Mouse (Mus musculus) heart, postnatal 36 days (tissue): ENCODE measurements around the gene Sdr39u1. TPM values are rescaled to one million over a fixed set of nuclear protein-coding genes. Genes with fewer than 3 reads are reported as not detected.
A peak's percentile ranks its signal among the peaks of the same experiment; 100 is the strongest.

Source experiments
- DNase-seq, 2 experiments: peaks; one replicate each; pipeline ENCODE4 v3.0.0; 2021 to 2022
- intact Hi-C: fragments of 180-260 bp; cut with DNase I; formaldehyde crosslinking; loops from one replicate; pipeline ENCODE4 v1.15.1; 2025
- total RNA-seq, 2 experiments: library from RNA; stranded (reverse); gene quantifications; 2 replicates each; pipeline ENCODE4 v1.2.3; 2021

Sdr39u1 gene
- total RNA-seq, 2 experiments from 2014 or later, result 109 to 116 TPM

DNA sequence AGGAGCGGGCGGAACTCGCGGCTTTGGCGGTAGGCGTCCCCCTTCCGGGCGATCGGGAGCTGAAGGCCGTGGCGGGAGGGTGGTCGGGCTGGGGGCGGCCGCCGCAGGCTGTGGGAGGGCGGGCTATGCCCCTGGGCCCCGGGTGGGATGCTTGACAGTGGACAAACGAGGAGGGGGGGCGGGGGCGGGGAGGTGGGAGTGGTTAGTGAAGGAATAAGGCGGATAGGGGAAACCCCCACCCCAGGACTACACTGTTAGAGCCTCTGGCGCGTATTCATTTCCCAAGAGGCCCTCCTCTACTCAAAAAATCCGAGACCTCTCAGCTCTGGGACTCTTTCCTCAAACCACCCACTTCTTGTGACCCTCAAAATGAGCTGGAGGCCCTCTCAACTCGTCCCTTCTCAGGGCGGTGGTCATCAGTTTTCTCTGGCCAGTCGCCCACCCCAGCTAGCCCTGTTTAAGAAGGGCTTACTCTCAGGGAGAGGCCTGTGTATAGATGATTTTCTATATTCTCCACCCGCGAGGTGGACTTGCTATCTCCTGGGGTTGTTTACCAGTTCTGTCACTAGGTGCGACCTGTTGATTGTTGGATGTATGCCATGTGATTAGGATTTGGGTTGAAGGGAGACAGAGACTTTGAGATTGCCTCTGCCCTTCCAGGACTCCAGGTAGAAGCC, 14.8 kb downstream of the Sdr39u1 start:
- peak; percentile 34 to 66 for DNase-seq

DNA sequence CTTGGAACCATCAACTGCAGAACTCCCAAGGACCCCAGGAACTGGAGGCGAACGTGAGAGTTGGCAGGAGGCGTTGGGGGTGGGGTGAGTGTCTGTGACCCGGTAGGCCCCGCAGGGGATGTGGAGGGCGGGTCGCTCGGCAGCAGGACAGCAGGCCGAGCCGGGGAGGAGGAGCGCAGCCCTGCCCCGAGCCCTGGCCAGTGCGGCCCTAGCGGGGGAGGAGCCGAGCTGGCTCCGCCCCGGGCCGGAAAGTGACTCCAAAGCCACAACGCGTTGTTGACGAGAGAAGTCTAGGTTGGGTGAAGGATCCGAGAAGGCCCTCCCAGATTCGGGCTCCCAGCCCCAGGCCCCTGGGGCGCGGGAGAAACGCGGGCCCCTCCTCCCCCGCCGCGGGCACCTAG, 15.4 kb downstream of the Sdr39u1 start, which contains the start of gene Khnyn:
TSS of gene Khnyn (plus strand) at position 235 of the 401 bp plus-strand sequence.
- DNase-seq, result peak; percentile 90 to 93
- intact Hi-C loops, result loop anchor here (2.0 kb wide), 2 partner anchors 14 to 30 kb away; partner anchors contain the start of gene Nynrin

More for the DNA sequence above, 14.8 kb downstream of the Sdr39u1 start:
- intact Hi-C loops, result loop anchor here (2.0 kb wide), 2 partner anchors 14 to 30 kb away; partner anchors contain the start of gene Nynrin

DNA sequence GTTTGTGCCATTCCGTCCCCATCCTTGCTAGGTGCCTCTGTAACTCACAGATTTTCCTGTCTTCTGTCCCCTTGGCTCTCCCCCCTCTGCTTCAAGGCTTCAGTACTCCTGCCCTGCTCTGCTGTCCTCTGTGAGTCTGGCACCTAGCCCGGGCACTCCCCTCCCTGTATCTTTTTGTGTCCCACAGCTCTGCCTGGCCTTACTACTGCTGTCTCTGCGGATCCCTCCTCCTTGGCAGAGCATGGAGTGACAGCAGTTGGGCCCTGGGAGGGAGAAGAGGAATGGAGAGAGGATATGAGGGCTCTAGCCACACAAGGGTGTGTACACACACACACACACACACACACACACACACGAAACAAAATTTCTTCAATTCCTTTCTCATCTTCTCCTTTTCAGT, 15.9 kb downstream of the Sdr39u1 start, which contains the start of gene Cbln3:
TSS of gene Cbln3 (minus strand) at position 227 of the 400 bp plus-strand sequence.
- DNase-seq, result peak; percentile 64 to 67
- intact Hi-C loops, result loop anchor here (2.0 kb wide), 2 partner anchors 15 to 29 kb away; partner anchors contain the start of gene Nynrin

DNA sequence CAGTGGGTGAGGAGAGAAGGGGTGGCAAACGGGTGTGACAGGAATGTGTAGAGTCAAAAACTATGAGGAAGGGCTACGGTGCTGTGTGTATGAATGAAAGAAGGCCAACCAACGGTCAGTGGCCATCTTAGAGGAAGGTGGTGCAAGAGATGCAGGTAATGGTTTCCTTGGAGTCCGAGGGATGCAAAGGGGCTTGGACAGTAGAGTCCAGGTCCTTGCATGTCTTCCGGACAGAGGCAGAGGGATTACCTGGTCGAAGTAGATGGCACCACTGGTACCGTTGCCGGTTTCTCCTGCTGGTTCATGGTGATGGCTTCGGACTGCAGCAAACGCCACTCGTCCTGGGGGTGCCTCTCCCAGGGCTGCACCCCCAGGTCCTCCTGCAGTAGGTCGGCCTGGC, 16.4 kb downstream of the Sdr39u1 start:
- intact Hi-C loops, result loop anchor here (2.0 kb wide), 2 partner anchors 15 to 29 kb away; partner anchors contain the start of gene Nynrin
- no peak for DNase-seq

DNA sequence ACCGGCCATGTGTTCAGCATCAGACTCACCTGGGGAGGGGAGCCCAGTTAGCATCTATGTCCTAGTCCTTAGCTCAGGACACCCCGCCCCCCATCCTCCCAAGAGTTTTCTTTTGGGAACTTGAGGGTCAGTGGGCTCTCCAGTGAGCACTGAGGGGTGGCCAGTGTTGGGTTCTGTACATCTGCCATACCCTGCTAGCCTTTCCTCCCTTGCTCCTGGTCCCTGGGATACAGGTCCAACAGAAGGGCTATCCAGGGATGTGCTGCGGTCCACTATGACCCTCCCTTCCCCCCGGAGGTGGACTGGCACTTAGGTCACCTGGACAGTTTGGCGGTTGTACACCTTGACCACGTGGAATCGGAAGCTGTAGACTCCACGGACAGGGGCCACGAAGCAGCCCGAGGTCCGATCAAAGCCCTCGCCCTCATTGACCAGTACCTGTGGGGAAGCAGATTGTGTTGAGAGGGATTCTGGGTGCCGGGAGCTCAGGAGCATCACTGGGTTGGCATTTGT, 16.9 kb downstream of the Sdr39u1 start:
- intact Hi-C loops, result no loop called here

DNA sequence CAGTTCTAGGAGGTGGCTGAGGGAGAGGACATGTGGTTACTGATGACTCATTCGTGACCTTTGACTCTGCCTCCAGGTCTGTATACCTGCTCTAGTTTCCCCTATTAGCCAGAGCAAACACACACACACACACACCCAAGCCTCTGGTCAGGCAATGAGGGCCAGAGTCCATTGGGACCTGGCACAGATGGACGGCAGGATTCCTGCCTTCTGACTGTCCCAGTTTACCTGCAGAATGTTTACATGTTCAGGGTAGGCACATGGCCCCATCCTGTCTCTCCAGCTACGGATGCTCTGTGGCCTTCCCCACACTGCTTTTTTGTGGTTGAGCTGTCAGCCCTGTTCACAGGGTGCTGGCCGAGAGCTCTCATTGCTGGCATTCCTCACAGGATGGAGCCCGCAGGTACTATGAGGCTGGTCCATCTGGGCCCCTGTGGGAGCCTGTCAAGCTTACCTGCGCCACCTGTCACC, 17.9 kb downstream of the Sdr39u1 start:
- intact Hi-C loops, result no loop called here

More for the DNA sequence above, 16.9 kb downstream of the Sdr39u1 start:
- no peak for DNase-seq

DNA sequence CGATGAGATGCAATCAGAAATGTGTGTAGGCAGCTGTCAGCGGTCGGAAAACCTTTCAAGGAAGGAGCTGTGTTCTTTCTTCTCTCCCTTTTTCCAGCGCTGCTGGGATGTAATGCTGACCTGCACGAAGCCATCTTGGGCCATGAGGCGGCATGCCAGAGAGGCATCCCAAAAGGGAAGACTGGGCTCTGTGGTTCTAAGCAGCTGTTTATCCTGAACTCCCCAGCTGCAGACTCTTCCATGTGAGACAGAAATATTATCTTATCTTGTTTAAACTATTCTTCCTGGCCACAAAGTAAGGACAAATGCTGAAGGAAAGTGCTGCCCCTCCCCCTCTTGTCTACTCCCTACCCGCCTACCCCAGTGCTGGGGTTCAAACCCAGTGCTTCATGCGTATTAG, 19.1 kb downstream of the Sdr39u1 start:
- no peak for DNase-seq
- intact Hi-C loops, result no loop called here

More for the DNA sequence above, 17.9 kb downstream of the Sdr39u1 start:
- DNase-seq, result no peak

DNA sequence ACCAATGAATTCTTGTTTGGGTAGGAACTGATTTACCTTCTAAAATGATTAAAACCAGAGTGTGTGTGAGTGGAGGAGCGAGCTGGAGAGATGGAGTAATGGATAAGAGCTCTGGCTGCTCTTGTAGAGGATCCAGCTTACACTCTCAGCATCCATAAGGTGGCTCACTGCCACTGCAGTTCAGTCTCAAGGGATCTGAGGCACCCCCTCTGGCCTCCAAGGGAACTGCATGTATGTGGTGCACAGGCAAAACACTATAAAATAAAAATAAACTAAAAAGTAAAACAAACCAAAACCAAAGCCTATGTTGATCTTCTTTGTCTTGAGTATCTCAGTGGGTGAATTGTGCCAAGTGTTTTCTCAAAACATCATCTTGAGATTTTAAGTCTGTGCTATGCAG, 20.5 kb downstream of the Sdr39u1 start:
- intact Hi-C loops, result no loop called here

DNA sequence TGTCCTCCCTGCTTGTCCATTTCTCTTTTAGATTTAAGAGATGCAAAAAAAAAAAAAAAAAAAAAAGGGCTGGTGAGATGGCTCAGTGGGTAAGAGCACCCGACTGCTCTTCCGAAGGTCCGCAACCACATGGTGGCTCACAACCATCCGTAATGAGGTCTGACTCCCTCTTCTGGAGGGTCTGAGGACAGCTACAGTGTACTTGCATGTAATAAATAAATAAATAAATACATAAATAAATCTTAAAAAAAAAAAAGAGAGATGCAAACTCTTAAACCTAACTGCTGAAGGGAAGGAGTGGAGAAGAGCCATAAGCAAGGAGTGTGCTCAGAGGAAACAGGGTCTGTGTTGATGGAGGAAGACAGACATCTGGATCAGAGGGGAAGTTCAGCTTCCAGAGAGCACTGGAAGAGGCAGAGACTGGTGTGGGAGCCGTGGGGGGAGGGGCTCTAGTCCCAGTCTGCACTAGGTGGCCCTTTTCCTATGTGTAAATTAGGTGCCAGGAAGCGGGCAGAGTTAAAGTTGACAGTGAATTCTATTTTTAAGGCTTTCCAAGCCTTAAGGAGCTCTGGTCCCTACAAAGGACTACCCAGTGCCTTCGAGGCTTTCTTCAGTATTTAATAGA, 21.7 kb downstream of the Sdr39u1 start:
- intact Hi-C loops, result no loop called here
- DNase-seq, result no peak

More for the DNA sequence above, 20.5 kb downstream of the Sdr39u1 start:
- peak; percentile 65 to 77 for DNase-seq

DNA sequence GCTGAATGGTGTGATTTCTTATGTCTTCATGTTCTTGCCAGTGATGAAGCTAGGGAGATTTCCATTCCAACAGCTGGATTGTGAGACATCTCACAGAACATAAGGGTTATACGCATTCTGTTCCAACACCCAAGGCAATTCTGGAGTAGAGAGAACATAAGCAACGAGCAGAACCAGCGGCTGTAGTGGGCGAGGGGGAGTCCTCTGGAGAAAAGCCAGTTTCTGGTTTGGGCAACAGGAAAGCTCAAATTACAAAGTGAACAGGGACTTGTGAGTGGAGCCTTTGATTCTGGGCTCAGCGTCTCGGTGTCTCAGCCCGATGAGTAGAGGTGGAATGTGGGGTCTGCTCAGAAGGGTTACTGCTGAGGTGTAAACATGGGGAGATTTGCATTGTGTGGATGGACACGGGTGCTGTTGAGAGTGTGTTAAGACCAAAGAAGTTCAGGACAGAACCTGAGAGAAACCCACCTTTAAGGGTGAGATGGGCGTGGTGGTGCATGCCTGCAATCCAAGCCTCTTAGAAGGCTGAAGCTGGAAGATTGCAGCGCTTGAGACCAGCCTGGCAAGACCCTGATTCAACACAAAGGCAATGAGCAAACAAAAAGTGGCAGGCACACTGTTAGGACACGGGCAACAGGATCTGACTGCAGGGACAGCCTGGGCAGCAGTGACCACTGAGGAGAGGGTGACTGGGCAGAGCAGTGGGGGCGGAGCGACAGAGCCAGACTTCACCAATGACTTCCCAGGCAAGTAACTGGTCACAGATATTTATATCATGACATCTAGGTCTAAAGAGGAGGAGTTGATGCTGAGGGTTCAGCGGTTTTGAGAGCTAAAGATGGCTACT, 22.4 kb downstream of the Sdr39u1 start:
- intact Hi-C loops, result no loop called here
- DNase-seq, result no peak

DNA sequence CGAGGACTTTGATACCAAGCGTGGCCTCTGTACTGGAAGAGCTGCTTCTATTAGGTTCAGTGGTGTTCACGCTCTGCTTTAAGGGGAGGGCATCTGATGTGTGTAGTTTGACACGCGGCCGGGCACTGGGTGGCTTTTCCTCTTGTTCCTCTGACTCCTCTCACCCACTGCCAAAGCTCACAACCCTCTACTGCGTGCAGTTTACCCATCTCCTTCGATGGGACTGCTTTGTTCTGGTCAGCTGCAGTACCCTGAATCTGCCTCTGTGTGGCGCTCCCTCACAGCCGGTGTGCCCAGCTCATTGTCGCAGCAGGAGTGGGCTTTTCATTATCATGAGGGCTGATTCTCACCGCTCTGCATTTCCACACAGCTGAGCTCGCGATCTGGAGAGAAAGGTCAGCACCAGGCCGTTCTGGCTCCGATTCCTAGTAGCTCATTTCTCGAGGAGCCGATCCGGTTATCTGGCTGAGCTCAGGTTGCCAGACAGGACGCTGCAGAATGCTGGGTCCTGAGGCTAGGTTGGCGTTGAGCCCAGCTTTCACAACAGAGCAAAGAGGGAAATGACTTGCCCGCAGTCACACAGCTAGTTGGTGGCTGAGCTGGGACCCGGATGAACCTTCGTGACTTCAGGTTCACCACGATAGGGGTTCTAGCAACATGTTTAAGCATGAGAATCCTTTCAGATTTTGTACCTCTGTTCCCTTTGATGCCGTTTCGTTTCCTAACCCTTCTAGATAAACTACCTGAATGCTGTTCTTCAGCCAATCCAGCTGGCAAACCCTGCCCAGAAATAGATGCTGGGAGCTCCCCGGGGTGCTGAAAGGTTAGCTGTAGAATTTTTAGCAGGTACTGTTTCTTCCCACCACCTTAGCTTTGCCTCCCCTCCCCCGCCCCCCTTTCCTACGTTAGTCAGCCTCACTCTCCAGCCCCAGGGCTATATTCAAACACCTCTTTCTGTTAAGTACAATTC, 26.1 kb downstream of the Sdr39u1 start:
- DNase-seq, result peak; percentile 80 to 81
- intact Hi-C loops, result loop anchor here (1.0 kb wide), 1 partner anchor 44 kb away; no protein-coding TSS in a partner anchor

DNA sequence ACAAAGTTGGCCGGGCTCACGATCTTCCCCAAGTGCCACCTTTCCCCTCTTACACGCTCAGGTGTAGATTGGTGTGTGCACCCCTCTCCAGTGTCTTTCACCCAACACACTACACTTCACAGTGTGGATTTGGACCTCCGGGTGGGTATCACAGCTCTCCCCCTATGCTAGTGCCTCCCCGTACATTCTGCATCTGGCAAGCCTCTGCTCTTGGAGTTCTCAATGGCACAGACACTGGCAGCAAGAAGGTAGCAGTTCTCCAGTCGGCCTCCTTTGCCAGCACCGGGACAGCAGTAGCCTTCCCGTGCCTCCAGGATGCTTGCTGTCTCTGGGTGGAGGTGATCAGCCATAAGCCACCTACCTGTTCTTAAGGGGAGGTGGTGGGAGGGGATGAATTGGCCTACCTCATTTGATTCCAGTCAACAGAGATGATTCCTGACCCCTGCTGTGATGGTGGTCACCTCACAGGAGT, 26.8 kb downstream of the Sdr39u1 start:
- intact Hi-C loops, result loop anchor here (1.0 kb wide), 1 partner anchor 45 kb away; no protein-coding TSS in a partner anchor
- no peak for DNase-seq

DNA sequence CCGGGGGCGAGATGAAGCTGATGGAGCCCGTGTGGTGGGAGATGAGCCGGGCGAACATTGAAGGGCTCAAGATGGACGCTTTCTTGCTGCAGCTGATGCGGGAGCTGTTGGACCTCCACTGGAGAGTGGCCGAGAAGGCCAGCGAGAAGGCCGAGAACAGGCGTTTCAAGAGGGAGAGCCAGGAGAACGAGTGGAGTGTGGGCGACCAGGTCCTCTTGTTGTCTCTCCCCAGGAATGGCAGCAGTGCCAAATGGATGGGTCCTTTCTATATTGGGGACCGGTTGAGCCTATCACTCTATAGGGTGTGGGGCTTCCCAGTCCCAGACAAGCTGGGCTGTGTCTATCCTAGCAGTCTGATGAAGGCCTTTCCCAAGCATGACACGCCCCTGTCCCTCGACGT, 27.5 kb downstream of the Sdr39u1 start:
- intact Hi-C loops, result no loop called here
- DNase-seq, result no peak

DNA sequence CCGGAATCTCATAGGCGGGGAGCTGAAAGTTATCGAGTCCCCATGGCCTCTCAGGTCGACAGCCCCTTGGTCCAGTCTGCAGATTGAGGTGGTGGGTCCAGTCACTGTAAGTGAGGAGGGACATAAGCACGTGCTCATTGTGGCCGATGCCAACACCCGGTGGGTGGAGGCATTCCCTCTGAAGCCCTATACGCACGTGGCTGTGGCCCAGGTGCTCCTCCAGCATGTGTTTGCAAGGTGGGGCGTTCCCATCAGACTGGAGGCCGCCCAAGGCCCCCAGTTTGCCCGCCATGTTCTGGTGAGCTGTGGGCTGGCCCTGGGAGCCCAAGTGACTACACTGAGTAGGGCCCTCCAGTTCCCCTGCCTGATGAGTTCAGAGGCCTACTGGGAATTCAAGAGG, 28.1 kb downstream of the Sdr39u1 start:
- intact Hi-C loops, result no loop called here
- no peak for DNase-seq

DNA sequence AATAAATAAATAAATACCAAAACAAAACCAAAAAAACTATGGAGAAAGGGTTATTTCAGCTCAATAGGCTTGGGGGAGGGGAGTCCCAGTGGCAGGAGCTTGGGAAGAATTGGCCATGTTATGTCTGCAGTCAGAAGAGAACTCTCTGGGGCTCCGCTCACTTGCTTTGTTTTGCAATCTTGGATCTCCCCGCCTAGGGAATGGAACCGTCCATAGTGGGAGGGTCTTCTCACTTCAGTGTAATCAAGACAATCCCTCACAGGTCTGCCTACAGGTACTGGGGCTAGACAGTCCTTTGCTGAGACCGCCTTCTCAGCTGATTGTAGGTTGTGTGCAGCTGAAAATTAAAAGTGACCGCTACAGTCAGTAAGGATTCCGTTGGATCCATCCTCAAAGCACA, 30.6 kb downstream of the Sdr39u1 start:
- intact Hi-C loops, result no loop called here
- no peak for DNase-seq

DNA sequence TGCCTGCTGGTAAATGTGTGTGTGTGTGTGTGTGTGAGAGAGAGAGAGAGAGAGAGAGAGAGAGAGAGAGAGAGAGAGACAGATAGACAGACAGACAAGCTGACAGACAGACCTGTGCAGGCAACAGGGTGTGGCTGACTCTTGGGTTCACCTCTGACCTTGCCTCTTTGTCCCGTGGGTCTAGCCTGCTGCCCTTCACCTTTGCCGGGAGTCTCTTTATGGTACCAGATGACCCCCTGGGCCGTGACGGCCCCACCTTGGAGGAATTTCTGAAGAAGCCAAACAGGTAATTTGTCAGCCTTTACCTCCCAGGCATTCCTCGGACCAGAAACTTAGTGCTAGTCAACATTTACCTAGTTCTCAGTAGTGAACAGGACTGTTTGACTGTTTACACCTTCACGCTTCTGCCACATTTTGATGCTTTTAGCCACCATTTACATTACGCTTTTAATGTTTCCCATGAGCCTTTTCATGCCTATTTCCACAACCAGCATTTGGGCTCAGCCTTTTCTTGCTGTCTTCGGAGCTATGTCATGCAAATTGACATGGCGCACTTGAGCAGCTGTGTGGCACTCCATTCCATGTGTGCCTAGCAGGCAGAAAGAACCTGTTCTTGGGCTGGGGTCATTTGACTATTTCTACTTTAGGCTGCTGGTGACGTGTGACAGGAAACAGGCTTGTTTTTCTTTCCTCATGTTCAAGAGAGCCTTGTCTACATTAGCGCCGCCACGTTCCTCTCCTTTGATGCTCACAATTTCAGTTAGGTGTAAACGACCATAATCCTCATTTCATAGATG, 31.7 kb downstream of the Sdr39u1 start:
- no peak for DNase-seq
- intact Hi-C loops, result no loop called here

DNA sequence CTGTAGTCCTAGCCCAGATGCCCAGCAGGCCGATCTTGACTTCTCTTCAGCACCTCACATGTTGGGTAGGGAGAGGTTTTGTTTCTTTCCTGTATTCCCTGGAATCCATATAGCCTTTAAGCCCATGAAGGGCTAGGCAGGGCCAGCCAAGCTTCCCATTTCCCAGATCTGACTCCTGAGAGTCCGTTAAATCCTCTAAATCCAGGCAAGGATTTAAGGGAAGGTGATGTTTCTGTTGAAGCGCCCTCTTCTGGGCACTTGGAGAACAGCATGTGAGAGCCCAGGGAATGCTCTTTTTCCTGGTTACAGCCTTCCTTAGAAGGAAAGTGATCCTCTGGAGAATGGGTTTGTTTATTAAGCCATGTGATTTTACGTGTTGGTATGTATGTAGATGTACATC, 33.1 kb downstream of the Sdr39u1 start:
- DNase-seq, result peak; percentile 64 to 77
- intact Hi-C loops, result loop anchor here (1.0 kb wide), 1 partner anchor 45 kb away; no protein-coding TSS in a partner anchor

DNA sequence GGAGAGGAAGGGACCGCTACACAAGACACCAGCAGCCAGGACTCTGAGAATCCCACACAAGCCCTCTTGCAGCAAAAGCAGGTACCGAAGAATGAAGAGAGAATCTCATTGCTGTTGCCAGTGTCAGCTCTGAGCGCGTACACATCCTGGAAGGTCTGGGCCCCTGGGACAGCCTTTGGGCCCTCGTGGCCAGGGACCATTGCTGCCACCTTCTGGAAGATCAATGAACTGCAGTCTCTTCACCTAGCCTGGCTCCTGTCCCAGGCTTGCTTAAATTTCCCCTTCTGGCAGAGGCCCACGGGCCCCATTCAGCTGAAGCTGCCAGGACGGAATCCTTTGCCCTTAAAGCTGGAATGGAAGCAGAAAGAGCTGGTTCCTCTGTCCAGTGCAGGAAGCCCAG, 36.3 kb downstream of the Sdr39u1 start:
- intact Hi-C loops, result loop anchor here (1.0 to 2.0 kb wide), 2 partner anchors 41 to 83 kb away; no protein-coding TSS in a partner anchor
- DNase-seq, result peak; percentile 80 to 84
